Mouse (Mus musculus) T-helper 2 cell (primary cell): Measurements from ENCODE around the gene 1700010B08Rik.

Experiments used
- in situ Hi-C: fragments of 300-600 bp; cut with MboI, MseI; formaldehyde crosslinking; loops from one replicate; pipeline ENCODE4 v1.15.1; 2025; ENCODE audit warnings: high pct_unique_total_duplicates

1700010B08Rik gene

DNA sequence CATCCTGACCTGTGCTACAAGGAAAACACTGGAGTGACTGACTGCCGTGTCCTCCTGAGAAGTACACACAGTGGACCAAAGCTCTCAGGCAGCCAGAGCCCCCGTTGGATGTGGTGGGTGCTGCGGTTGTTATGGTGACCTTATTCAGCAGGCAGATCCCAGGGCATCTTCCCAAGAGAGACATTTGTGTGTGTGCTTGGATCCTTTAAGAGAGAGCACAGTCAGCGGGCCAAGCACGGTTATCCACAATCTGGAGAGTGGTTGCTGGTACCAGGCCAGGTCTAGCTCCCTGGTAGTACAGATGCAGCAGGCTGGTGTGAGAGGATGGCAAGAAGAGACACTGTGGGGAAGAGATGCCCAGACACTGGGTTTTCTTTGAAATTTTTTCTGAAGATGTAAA is 2.2 kb upstream of the 1700010B08Rik start:
- in situ Hi-C loops = no loop called here

GRCm38 (mm10) chr2:173722251-173722857 is 3.1 kb downstream of the 1700010B08Rik start:
- in situ Hi-C loops = no loop called here

- in situ Hi-C loops = no loop called here
Observed at GRCm38 (mm10) chr2:173724382-173724781, 5.2 kb downstream of the 1700010B08Rik start.

DNA sequence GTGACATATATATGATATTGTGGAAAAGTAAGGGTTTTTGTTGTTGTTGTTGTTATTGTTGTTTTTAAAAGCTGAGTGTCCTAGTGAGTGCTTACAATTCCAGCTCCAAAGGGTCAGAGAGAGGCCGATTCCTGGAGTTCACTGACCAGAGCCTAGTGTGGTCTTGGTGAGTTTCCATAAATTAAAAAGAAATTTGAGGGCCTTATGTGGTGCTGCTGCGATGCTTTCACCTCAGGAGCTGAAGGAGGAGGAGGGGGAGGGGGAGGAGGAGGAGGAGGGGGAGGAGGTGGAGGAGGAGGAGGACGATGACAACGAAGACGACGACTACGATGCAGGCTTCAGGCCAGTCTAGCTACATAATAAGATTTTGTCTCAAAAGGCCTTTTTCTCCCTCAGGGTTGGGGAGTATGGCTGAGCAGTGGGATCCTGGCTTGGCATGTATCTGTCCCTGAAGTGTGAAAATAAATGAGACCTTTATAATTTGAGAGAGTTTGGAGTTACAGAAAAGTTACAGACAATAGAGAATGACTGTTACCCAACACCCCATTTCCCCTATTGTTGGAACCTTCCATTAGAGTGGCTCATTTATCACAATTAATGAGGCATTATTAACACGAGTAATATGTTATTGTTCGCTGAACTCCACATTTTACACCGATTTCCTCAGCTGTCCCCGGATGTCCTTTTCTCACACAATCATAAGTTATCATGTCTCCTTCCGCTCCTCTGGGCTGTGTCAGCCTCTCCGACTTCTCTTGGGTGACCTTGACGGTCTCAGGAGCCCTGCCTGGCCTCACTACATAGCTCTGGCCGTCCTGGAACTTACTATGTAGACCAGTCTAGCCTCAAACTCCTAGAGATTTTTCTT is 6.0 kb downstream of the 1700010B08Rik start:
- in situ Hi-C loops = loop anchor here (5.0 to 25.0 kb wide), 2 partner anchors 38 to 1288 kb away; partner anchors contain the start of gene Rtf2

DNA sequence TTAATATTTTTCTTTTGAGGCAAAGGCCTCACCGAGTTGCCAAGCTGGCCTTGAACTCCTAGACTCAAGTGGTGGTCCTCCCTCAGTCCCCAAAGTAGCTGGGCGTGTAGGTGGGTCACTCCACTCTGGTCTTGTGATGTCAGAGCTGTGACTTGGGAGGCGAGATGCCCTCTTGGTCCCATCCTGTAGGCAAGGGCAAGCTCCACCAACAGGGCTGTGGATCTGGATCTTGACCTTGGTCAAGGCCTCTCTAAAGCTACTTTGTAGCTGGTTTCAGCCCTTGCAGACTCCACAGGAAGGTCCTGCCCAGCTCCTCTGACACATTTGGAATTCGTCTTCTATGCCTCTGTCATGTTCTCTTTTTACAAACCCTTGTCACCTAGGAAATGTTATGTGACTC is 6.6 kb downstream of the 1700010B08Rik start:
- in situ Hi-C loops = loop anchor here (5.0 to 25.0 kb wide), 2 partner anchors 39 to 1289 kb away; partner anchors contain the start of gene Rtf2

DNA sequence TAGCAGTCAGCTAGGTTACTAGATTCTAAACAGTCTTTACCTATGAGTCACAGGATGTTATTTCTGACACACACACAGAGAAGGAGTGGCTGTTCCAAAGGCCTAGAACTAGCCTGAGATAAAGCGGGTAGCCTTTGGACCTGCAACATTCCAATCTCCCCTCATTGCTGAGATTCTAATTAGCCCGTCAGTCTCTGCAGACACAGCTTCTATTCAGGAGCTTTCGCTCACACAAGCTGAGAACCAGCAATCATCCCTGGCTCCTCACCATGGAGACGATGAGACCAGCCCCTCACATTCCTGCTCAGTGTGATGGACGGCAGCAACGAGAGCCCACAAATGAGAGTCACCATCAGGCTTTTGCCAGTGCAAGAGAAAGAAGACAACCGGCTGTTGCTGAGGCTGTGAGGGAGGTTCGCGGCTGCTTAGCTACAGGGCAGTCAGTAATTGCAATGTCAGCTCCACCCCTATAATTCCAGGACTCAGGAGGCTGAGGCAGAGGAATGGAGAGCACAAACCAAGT is 11.3 kb downstream of the 1700010B08Rik start:
- in situ Hi-C loops = loop anchor here (25.0 kb wide), 1 partner anchor 1293 kb away; the partner anchor contains the start of gene Rtf2

GRCm38 (mm10) chr2:173734426-173734825 is 15.2 kb downstream of the 1700010B08Rik start:
- in situ Hi-C loops = loop anchor here (25.0 kb wide), 1 partner anchor 1297 kb away; the partner anchor contains the start of gene Rtf2

DNA sequence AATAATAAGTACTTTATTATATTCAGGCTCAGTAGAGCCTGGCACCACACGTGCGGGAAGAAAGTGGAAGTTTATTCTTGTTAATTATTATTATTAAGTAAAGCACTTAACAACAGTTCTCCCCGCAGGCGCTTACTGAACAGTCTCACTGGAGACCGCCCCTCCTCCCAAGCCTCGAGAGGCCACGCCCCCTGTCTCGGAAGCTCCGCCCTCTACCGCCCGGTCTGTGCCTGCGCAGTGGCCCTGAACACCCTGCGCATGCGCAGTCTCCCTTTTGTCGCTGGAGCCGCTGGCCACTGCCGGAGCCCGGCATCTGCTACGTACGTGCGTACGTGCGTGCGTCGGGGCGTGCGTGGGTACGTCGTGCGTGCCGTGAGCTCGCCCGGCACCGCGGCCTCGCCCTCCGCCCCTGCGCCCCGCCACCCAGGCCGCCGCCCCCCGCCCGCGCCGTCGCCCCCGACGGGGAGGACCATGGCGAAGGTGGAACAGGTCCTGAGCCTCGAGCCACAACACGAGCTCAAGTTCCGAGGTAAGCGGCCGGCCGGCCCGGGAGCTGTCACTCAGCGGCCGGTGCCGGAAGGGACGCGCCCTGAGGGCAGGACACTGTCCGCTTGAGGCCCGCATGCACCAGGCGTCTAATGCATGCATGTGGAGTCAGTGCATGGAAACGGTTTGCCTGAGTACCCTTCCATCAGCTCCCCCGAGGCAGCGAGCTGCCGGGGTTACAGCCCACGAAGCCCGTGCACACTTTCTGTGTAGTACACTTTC is 18.2 kb downstream of the 1700010B08Rik start, which contains the start of gene Vapb:
Gene Vapb, plus strand, starts transcription at position 290 of the 768 bp plus-strand sequence.
- in situ Hi-C loops = loop anchor here (5.0 to 25.0 kb wide), 2 partner anchors 75 to 1300 kb away; partner anchors contain the start of gene Rtf2

DNA sequence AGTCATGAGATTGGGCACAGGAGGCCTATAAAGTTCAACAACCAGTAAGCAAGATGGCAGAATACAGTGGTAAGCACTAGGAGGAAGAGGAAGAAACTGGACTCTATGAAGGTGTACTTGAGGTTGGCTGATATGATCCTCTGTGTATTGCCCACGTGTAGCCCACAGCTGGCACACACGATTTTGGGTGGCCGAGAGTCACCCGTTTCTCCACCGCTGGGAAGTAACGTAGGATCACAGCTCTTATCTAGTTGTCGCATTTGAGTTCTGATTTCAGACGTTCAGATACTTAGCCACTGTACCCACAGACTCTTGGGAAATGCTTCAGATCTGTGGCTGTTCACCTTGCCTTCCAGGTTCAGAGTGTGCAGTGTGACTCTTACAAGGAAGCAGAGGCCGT is 19.0 kb downstream of the 1700010B08Rik start:
- in situ Hi-C loops = loop anchor here (5.0 to 25.0 kb wide), 2 partner anchors 76 to 1301 kb away; partner anchors contain the start of gene Rtf2

DNA sequence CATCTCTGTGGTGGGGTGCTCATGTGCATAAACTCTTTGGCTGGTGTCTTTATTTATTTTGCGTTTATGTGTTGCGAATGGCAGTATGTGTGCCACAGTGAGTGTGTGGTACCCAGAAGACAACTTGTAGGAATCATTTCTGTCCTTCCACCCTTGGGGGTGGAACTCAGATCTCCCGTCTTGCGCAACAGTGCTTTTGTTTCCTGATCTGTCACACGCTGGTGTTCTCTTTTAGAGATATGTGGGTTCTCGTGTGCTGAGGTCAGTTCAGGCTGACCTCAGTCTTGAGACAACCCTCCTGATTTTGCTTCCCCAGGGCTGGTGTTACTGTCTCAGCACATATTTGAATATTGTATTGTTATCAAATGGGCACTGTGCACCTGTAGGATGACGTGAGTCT is 19.9 kb downstream of the 1700010B08Rik start:
- in situ Hi-C loops = loop anchor here (5.0 to 25.0 kb wide), 2 partner anchors 77 to 1302 kb away; partner anchors contain the start of gene Rtf2

DNA sequence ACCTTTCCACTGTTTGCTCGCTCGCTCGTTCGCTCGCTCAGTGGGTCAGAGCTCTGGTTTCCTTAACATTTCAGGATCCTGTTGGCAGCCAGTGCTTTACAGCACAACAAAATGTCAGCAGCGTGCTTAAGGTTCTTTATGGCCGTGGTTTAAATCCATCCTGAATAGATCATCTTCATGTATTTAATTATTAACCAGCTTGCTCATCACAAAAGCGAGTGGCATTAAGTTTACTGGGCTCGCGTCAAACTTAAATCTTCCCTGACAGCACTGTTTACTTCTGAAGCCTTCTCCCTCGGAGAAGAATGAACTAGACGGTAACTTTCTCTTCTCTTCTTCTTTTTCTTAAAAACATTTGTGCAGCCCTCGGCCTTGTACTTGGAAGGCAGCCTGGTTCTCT is 22.9 kb downstream of the 1700010B08Rik start:
- in situ Hi-C loops = loop anchor here (25.0 kb wide), 1 partner anchor 1305 kb away; the partner anchor contains the start of gene Rtf2

- in situ Hi-C loops = loop anchor here (25.0 kb wide), 1 partner anchor 1305 kb away; the partner anchor contains the start of gene Rtf2
Observed at GRCm38 (mm10) chr2:173742744-173743143, 23.5 kb downstream of the 1700010B08Rik start.

DNA sequence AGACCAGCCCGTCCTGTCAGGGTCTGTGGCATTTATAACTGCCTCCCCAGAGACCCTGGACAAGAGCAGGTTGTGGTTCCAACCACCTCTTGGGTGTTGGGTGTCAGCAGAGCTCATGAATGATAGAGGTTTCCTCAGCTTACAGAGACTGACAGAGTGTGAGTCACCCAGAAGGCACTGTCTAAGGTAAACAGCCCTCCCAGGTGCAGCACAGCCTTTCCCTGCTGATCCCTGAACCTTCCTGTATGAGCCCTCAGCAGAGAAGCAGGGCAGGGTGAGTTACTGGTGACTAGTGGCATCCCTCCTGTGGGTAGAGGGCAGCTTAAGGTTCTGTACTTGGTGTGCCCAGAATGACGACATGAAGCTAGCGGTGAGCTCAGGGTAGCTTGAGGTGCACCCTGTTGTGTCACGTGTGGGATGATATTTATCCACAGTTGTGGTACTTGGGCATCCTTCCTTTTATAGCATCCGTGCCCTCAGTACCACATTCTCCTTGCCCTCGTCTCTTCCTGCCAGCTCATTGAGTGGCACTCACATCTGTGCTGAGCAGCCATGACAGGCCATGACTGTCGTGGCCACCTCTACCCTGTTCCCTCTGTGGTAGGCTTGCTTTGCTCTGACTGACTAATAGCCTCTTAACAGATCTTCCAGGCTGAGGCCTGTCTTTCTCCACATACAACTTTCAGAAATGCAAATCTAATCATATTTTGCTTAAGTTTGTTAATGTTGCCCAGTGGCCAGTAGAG is 25.0 kb downstream of the 1700010B08Rik start:
- in situ Hi-C loops = loop anchor here (25.0 kb wide), 1 partner anchor 1307 kb away; the partner anchor contains the start of gene Rtf2

- in situ Hi-C loops = loop anchor here (25.0 kb wide), 1 partner anchor 1312 kb away; the partner anchor contains the start of gene Rtf2
Observed at GRCm38 (mm10) chr2:173748961-173749659, 29.9 kb downstream of the 1700010B08Rik start.

DNA sequence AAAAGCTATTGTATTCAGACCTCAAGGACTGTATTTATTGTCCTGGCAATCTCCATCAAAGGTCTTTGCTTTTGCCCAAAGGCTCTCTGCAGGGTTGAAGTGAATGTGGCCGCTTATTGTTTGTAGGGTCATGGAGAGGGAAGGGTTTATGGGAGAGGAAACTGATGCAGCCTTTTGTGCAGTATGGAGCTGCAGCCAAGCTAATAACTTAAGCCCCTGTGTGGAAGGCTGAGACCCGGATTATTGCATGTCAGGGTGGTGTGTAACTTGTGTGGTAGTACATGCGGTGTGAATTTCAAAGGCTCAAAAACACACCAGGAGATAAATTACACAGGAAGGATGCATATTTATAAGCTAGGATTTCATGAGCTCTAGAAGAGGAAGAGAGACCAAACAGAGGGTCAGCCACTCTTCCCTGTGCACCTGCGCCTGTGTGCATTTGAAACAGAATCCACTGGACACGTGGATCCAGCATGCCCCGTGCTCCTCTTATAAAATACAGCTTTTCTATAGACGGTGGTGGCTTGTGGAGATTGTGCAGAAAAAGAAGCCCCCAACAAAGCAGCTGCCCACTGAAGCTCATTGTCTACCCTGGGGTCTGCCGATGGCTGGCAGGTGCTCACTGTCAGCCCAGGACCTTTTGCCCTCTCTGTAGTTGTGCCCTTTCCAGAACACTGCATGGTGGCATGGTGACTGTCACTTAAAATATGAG is 36.4 kb downstream of the 1700010B08Rik start:
- in situ Hi-C loops = no loop called here

- in situ Hi-C loops = no loop called here
Observed at GRCm38 (mm10) chr2:173757624-173758155, 38.5 kb downstream of the 1700010B08Rik start.

DNA sequence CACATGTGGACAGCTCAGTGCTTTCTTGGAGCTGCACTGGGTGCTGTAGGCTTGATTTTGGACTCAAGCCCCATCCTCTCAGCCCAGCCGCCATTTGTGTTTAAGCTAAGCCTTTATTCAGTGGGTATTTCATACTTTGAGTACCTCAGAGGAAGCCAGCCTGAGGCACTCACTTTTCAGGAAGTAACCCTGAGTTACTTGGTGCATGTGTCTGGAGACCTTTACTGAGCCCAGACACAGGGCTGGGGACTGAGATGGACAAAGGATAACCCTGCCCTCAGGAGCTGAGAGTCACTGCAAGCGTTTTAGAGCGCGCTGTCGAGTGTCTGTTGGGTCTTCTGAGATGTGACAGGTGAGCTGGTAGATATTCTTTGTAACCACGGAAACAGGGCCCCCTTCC is 41.4 kb downstream of the 1700010B08Rik start:
- in situ Hi-C loops = no loop called here

GRCm38 (mm10) chr2:173764629-173765028 is 45.4 kb downstream of the 1700010B08Rik start:
- in situ Hi-C loops = no loop called here
